Mouse (Mus musculus): ENCODE measurements at regions not wholly inside any gene's neighbourhood (a gene's known extent, or its start where the extent isn't known, plus 50 kb on each side); places are given as distances from the start of the nearest gene placed in this dataset.

DNA sequence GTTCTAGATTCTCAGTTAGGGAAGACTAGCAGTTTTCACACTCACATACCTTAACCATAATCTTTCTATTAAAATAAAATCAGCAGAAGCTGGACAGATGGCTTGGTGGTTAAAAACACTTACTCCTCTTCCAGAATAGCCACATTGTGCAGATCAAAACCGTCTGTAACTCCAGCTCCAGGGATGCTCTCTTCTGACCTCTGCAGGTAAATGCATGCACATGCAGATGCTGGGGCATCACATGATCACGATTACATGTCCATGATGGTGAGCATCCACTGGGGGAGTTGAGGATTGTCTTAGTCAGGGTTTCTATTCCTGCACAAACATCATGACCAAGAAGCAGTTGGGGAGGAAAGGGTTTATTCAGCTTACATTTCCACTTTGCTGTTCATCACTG lies 184.8 kb upstream of the Srrm4 start:
- DNase-seq (ENCODE audit: low spot score in 2 of 2): peak in 1 of 2 experiments; percentile 7

- DNase-seq (ENCODE audit: low spot score in 2 of 2): no peak
These were observed 174.6 kb upstream of the Srrm4 start for GRCm38 (mm10) chr5:116766261-116766660.

DNA sequence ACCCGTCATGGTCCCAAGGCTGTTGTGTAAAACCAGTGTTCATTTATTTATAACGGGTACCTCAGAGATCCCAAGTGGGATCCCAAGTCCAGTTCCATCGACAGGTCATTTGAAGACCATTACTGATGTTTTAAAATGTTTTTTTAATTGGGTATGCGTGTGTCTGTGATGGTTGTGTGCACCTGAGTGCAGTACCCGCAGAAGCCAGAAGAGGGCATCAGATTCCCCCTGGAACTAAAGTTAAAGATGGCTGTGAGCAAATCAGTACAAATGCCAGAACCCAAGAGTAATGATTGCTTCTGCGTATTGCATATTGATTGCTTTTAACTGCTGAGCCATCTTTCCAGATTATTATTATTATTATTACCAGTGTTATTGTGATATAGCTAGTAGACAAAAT lies 169.7 kb upstream of the Srrm4 start:
- no peak for DNase-seq (ENCODE audit: low spot score in 2 of 2)

GRCm38 (mm10) chr5:116758687-116759086 lies 167.1 kb upstream of the Srrm4 start:
- DNase-seq (ENCODE audit: low spot score in 2 of 2): peak; percentile 31 to 53

DNA sequence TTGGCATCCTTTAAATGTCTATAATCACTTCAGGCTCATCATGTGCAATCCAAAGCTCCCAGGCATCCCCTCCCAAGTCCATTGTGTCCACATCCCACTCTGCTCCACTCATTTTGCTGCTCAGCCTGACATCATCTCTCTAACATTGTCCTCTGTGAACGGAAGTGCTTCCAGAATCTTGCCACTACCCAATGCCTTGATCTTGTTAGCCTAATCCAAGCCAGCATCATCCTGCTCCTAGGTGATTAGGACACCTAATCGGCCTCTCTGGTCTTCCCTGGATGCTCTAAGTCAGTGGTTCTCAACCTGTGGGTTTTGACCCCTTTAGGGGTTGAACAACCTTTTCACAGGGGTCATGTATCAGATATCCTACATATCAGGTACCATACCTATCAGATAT lies 161.3 kb upstream of the Srrm4 start:
- no peak for DNase-seq (ENCODE audit: low spot score in 2 of 2)

GRCm38 (mm10) chr5:116752096-116752495 lies 160.5 kb upstream of the Srrm4 start:
- DNase-seq (ENCODE audit: low spot score in 2 of 2): no peak

- no peak for DNase-seq (ENCODE audit: low spot score in 2 of 2)
These were observed 154.2 kb upstream of the Srrm4 start for GRCm38 (mm10) chr5:116745776-116746175.

- no peak for DNase-seq (ENCODE audit: low spot score in 2 of 2)
These were observed 152.8 kb upstream of the Srrm4 start for GRCm38 (mm10) chr5:116744389-116744788.

GRCm38 (mm10) chr5:116735622-116736021 lies 144.0 kb upstream of the Srrm4 start:
- DNase-seq (ENCODE audit: low spot score in 2 of 2): no peak

- DNase-seq (ENCODE audit: low spot score in 2 of 2): no peak
These were observed 139.9 kb upstream of the Srrm4 start for GRCm38 (mm10) chr5:116731509-116731908.

GRCm38 (mm10) chr5:116719200-116719599 lies 127.6 kb upstream of the Srrm4 start:
- DNase-seq (ENCODE audit: low spot score in 2 of 2): no peak

DNA sequence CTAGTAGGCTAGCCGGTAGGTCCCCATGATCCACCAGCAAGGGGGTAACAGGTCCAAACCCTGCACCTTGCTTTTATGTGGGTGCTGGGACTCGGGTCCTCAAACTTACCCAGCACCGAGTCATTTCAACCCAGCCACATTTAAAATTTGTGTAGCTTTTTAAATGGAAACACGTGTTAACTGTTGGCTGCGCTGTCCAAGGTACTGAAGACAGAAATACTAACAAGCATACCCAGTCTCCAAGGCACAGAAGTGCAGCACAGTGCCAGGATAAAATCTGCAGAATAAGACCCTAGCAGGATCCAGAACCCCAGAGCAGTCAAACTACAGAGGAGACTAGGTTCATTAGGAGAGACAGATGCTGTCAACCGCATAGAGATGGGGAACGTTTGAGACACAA lies 122.6 kb upstream of the Srrm4 start:
- no peak for DNase-seq (ENCODE audit: low spot score in 2 of 2)

GRCm38 (mm10) chr5:116712056-116712455 lies 120.4 kb upstream of the Srrm4 start:
- DNase-seq (ENCODE audit: low spot score in 2 of 2): no peak

DNA sequence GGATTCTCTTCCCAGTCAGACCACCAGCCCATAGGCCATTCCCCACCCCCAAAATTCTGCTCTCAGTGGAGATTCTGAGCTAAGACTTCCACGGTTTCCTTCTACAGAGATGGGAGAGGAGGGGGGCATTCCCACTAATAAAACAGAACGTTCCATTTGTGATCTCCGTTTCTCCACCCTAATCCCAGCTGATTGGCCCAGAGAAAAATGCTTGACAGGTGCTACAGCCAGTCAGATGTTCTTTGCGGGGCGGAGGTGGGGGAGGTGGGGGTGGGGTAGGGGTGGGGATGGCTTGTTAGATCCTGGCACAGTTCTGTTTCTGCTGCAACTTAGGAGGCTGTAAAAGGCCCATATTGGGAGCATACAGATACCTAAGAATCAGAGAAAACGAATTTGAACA lies 116.9 kb upstream of the Srrm4 start:
- no peak for DNase-seq (ENCODE audit: low spot score in 2 of 2)

DNA sequence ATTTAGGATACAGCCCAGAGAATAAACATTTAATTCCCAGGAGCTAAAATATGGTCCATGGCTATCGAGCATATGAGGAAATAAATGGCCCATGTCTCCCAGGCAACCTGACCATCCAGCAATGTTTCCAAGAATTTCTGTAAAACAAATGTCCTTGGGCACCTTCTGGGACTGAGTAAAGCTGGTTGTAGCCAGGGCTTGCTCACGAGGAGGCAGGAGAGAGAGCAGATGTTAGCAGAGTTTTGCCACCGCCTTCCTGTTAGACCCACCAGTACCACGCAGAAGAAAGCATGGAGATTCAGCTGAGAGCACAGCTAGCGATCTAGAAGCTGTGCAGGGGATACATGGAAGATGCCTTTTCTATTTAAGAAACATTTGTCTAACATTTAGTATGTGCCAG lies 70.8 kb upstream of the Srrm4 start:
- DNase-seq (ENCODE audit: low spot score in 2 of 2): peak in 1 of 2 experiments; percentile 10

- no peak for DNase-seq (ENCODE audit: low spot score in 2 of 2)
These were observed 70.2 kb upstream of the Srrm4 start for GRCm38 (mm10) chr5:116661851-116662250.

GRCm38 (mm10) chr5:116654486-116655420 lies 63.1 kb upstream of the Srrm4 start:
- peak; percentile 19 to 34 for DNase-seq (ENCODE audit: low spot score in 2 of 2)
